2 mouse cellular contexts compared by ENCODE assay signal in genomic region chr11:68961596-68961995, GRCm38 (mm10).
TF ChIP-seq lines count a peak whose summit lies in the region.

No protein-coding gene starts in this region.

TF ChIP-seq in MEL, 35 proteins besides CTCF, POLR2A, EP300 and RAD21 (continued from another document):
- no peak for TF ChIP-seq MAZ (IDR thresholded peaks at IDR 0.05; ENCODE audit: low read depth, low read length)
- no peak for TF ChIP-seq RCOR1 (IDR thresholded peaks at IDR 0.05; ENCODE audit: low read depth, low read length)
- TF ChIP-seq NRF1 (IDR thresholded peaks at IDR 0.05; ENCODE audit: insufficient read depth, low read depth, low read length, poor library complexity, severe bottlenecking) = no peak
- no peak for TF ChIP-seq SIN3A (IDR thresholded peaks at IDR 0.05; ENCODE audit: low read length)
TF ChIP-seq in MEL: peak in this region for 0.

TF ChIP-seq in myocyte, 11 proteins besides CTCF, POLR2A, EP300 and RAD21 (continued from another document):
- TF ChIP-seq MYOG (IDR thresholded peaks at IDR 0.05; ENCODE audit: control insufficient read depth in 1 of 3, insufficient read depth in 1 of 3, insufficient read length in 2 of 3, low read depth in 2 of 3) = no peak
- TF ChIP-seq MAX (IDR thresholded peaks at IDR 0.05; ENCODE audit: low read depth) = no peak
- TF ChIP-seq SRF (IDR thresholded peaks at IDR 0.05; ENCODE audit: control insufficient read depth, insufficient read length, low read depth) = no peak
- no peak for TF ChIP-seq USF1 (IDR thresholded peaks at IDR 0.05; ENCODE audit: low read depth)
- no peak for TF ChIP-seq TCF12 (IDR thresholded peaks at IDR 0.05; ENCODE audit: insufficient read depth, poor library complexity, severe bottlenecking)
- no peak for TF ChIP-seq REST (IDR thresholded peaks at IDR 0.05; ENCODE audit: insufficient read depth, insufficient read length)
TF ChIP-seq in myocyte: peak in this region for 0.
